Mouse (Mus musculus): Measurements from ENCODE around the gene Entpd2. TPM values are rescaled to one million over a fixed set of nuclear protein-coding genes. Genes with fewer than 3 reads are reported as not detected.

The Entpd2 gene
- polyA plus RNA-seq, 1 experiment from 2014 or later: 0.85 TPM

DNA sequence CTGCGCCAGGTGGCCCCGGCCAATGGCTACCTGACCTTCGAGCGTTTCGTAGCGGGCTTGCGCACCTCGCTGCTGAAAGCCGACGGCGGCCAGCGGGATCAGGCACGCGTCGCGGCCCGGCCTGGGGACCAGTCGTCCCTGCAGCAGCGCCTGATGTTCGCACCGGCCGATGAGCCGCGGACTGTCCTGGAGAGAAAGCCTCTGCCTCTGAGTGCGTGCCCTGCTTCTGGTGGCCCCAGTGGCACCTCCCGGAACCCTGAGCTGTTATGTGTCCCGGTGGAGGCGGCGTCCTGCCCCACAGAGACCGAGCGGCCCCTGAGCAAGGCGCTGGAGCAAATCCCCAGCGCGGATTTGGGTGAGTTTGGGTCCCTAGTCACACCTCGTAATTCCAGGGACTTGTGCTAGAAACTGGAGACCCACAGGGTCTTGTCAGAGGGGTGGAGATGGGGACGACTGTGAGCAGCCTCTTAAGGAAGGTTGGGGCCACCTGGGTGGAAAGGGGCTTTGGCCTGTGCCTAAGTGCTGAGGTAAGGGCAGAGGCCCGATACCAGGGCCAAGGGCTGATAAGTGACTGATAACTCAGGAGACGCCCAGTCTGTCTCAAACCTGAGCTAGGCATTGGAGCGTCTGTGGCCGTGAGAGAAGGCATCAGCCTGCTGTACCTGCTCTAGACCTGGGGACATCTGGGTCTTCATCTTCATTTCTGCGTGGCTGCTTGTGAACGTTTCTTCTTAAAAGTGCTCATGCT lies 22.9 kb upstream of the Entpd2 start:
- peak; percentile 6; the same call in 1 of the 2 replicates for ATAC-seq (ENCODE audit: insufficient number of reproducible peaks, insufficient read depth, low FRiP score, low read depth)
- H3K4me3 ChIP-seq (ENCODE audit: control insufficient read depth in 1 of 2, insufficient read depth in 1 of 2, low read depth in 1 of 2, low read length in 2 of 2): peak overlapping the region; percentile 72 to 73
- 2% methylated on average over 42 of the region's 42 CpGs for WGBS
- peak overlapping the region; percentile 99 for H3K4me2 ChIP-seq (ENCODE audit: low read length)
- no peak overlapping the region for H3K27ac ChIP-seq (replicated peaks in 1 of 2; ENCODE audit: control insufficient read depth in 1 of 2, insufficient read depth in 1 of 2, low read depth in 2 of 2, low read length in 2 of 2)
- peaks cover 27% of the 10 kb centered on the region for H3K36me3 ChIP-seq (ENCODE audit: control insufficient read depth, insufficient read depth, low read length)
- peaks cover 3% of the 10 kb centered on the region; the same call in 1 of the 2 replicates for H3K27me3 ChIP-seq (ENCODE audit: control insufficient read depth, insufficient read depth, low read length)
- H3K9me3 ChIP-seq (ENCODE audit: control insufficient read depth, low read length): no peaks in the 10 kb centered on the region
- H3K4me1 ChIP-seq (ENCODE audit: control insufficient read depth in 2 of 2, insufficient read depth in 2 of 2, low read length in 2 of 2): peaks cover 13 to 22% of the 10 kb centered on the region in 2 experiments
- peak overlapping the region; percentile 77 for H3K9ac ChIP-seq (ENCODE audit: low read length)

DNA sequence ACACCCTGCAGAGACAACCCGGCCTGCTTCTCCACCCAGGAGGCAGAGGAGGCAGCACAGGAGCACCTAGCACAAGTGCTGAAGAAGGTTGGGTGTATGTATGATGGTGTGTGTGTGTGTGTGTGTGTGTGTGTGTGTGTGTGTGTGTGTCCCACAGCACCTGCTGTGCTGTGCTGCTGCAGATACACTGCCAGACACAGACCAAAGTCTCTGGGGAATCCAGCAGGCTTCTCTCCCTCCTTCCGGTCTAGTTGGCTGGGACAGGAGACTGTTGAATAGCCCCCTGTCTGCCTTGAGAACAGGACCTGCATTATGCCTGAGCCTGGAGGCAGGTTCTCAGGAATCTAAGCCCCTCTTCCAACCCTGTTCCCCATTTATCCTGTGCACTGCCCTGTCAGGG lies 22.2 kb upstream of the Entpd2 start:
- H3K4me1 ChIP-seq (ENCODE audit: control insufficient read depth in 2 of 2, insufficient read depth in 2 of 2, low read length in 2 of 2): peaks cover 13 to 22% of the 10 kb centered on the region in 2 experiments
- H3K9me3 ChIP-seq (ENCODE audit: control insufficient read depth, low read length): no peaks in the 10 kb centered on the region
- H3K27me3 ChIP-seq (ENCODE audit: control insufficient read depth, insufficient read depth, low read length): peaks cover 3% of the 10 kb centered on the region; the same call in 1 of the 2 replicates
- H3K9ac ChIP-seq (ENCODE audit: low read length): peak overlapping the region; percentile 77
- H3K4me2 ChIP-seq (ENCODE audit: low read length): peak overlapping the region; percentile 99
- peaks cover 33% of the 10 kb centered on the region for H3K36me3 ChIP-seq (ENCODE audit: control insufficient read depth, insufficient read depth, low read length)
- WGBS: 39% methylated on average over 2 of the region's 2 CpGs
- ATAC-seq (ENCODE audit: insufficient number of reproducible peaks, insufficient read depth, low FRiP score, low read depth): no peak
- H3K27ac ChIP-seq (replicated peaks in 1 of 2; ENCODE audit: control insufficient read depth in 1 of 2, insufficient read depth in 1 of 2, low read depth in 2 of 2, low read length in 2 of 2): no peak overlapping the region
- H3K4me3 ChIP-seq (ENCODE audit: control insufficient read depth in 1 of 2, insufficient read depth in 1 of 2, low read depth in 1 of 2, low read length in 2 of 2): peak overlapping the region; percentile 72 to 73

DNA sequence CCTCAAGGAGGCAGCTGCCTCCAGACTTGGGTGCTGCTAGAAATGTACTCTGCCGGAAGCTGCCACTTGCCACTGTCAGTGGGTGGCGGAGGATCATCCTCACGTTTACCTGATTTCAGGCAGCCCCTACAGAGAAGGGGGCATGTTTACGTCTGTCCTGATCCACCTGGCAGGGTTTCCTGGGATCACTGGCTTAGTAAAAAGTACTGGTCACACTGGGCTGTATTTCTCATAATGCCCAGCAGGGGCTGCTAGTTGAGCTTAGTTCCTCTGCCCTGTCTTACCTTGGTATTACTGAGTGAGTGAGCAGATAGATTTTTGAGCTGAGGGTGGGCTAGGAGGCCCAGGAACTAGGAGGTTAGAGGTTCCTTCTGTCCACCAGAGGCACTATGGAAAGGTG lies 19.1 kb upstream of the Entpd2 start:
- Histone ChIP-seq H3K9ac (ENCODE audit: low read length) (no peak overlapping the region), H3K36me3 (ENCODE audit: control insufficient read depth, insufficient read depth, low read length) (peaks cover 35% of the 10 kb centered on the region), H3K9me3 (ENCODE audit: control insufficient read depth, low read length) (no peaks in the 10 kb centered on the region), H3K4me3 (ENCODE audit: control insufficient read depth in 1 of 2, insufficient read depth in 1 of 2, low read depth in 1 of 2, low read length in 2 of 2) (no peak overlapping the region), H3K27me3 (ENCODE audit: control insufficient read depth, insufficient read depth, low read length) (no peaks in the 10 kb centered on the region), H3K27ac (replicated peaks in 1 of 2; ENCODE audit: control insufficient read depth in 1 of 2, insufficient read depth in 1 of 2, low read depth in 2 of 2, low read length in 2 of 2) (no peak overlapping the region), H3K4me2 (ENCODE audit: low read length) (no peak overlapping the region), H3K4me1 (ENCODE audit: control insufficient read depth in 2 of 2, insufficient read depth in 2 of 2, low read length in 2 of 2) (peaks cover 12 to 20% of the 10 kb centered on the region in 2 experiments)
- 55% methylated on average over 4 of the region's 4 CpGs for WGBS
- no peak for ATAC-seq (ENCODE audit: insufficient number of reproducible peaks, insufficient read depth, low FRiP score, low read depth)

DNA sequence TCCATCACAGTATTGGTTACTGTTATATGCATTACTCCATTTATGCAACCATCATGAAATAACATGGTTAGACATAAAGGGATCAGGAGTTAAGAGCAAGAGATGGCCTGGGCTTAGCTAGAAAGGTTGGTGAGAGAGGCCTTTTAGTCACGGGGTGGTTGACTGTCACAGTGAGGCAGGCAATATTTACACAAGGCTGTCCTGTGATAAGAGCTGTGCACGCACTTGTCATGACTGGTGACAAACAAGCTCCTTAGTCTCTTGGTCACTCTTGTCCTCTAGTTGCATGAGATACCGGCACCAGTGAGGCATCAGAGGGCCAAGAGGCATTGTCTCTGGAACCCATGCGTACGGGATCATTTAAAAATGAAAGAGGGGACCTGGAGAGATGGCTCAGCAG lies 11.2 kb upstream of the Entpd2 start:
- no peak for ATAC-seq (ENCODE audit: insufficient number of reproducible peaks, insufficient read depth, low FRiP score, low read depth)
- 51% methylated on average over 5 of the region's 5 CpGs for WGBS
- Histone ChIP-seq H3K36me3 (ENCODE audit: control insufficient read depth, insufficient read depth, low read length) (no peaks in the 10 kb centered on the region), H3K27ac (replicated peaks in 1 of 2; ENCODE audit: control insufficient read depth in 1 of 2, insufficient read depth in 1 of 2, low read depth in 2 of 2, low read length in 2 of 2) (no peak overlapping the region), H3K4me2 (ENCODE audit: low read length) (no peak overlapping the region), H3K4me3 (ENCODE audit: control insufficient read depth in 1 of 2, insufficient read depth in 1 of 2, low read depth in 1 of 2, low read length in 2 of 2) (no peak overlapping the region), H3K4me1 (ENCODE audit: control insufficient read depth in 2 of 2, insufficient read depth in 2 of 2, low read length in 2 of 2) (no peaks in the 10 kb centered on the region), H3K9me3 (ENCODE audit: control insufficient read depth, low read length) (no peaks in the 10 kb centered on the region), H3K9ac (ENCODE audit: low read length) (no peak overlapping the region), H3K27me3 (ENCODE audit: control insufficient read depth, insufficient read depth, low read length) (no peaks in the 10 kb centered on the region; the same call in 1 of the 2 replicates)

DNA sequence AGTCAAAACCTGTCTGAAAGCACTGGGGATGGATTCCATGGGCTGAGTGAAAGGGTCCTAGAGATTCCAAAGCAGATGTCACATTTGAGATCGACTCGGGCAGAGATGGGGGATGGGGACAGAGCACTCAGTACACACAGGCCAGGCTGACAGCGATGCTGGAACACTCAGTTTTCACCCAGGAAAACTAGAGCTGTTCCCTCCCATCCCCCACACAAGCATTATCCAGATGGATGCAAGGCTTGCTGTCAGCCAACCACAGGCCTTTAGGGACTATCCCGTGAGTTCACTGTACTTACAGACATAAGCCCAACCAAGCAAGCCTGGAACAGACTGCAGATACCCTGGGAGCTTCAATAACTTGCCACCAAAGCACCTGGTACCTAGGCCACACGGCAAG lies 4.4 kb upstream of the Entpd2 start:
- WGBS: 61% methylated on average over 5 of the region's 5 CpGs
- H3K36me3 ChIP-seq (ENCODE audit: control insufficient read depth, insufficient read depth, low read length): no peaks in the 10 kb centered on the region
- H3K4me3 ChIP-seq (ENCODE audit: control insufficient read depth in 1 of 2, insufficient read depth in 1 of 2, low read depth in 1 of 2, low read length in 2 of 2): no peak overlapping the region
- ATAC-seq (ENCODE audit: insufficient number of reproducible peaks, insufficient read depth, low FRiP score, low read depth): no peak
- no peak overlapping the region for H3K27ac ChIP-seq (replicated peaks in 1 of 2; ENCODE audit: control insufficient read depth in 1 of 2, insufficient read depth in 1 of 2, low read depth in 2 of 2, low read length in 2 of 2)
- no peaks in the 10 kb centered on the region for H3K9me3 ChIP-seq (ENCODE audit: control insufficient read depth, low read length)
- H3K9ac ChIP-seq (ENCODE audit: low read length): no peak overlapping the region
- H3K4me2 ChIP-seq (ENCODE audit: low read length): no peak overlapping the region
- H3K4me1 ChIP-seq (ENCODE audit: control insufficient read depth in 2 of 2, insufficient read depth in 2 of 2, low read length in 2 of 2): peaks cover 9 to 15% of the 10 kb centered on the region in 2 experiments
- peaks cover 25% of the 10 kb centered on the region for H3K27me3 ChIP-seq (ENCODE audit: control insufficient read depth, insufficient read depth, low read length)

DNA sequence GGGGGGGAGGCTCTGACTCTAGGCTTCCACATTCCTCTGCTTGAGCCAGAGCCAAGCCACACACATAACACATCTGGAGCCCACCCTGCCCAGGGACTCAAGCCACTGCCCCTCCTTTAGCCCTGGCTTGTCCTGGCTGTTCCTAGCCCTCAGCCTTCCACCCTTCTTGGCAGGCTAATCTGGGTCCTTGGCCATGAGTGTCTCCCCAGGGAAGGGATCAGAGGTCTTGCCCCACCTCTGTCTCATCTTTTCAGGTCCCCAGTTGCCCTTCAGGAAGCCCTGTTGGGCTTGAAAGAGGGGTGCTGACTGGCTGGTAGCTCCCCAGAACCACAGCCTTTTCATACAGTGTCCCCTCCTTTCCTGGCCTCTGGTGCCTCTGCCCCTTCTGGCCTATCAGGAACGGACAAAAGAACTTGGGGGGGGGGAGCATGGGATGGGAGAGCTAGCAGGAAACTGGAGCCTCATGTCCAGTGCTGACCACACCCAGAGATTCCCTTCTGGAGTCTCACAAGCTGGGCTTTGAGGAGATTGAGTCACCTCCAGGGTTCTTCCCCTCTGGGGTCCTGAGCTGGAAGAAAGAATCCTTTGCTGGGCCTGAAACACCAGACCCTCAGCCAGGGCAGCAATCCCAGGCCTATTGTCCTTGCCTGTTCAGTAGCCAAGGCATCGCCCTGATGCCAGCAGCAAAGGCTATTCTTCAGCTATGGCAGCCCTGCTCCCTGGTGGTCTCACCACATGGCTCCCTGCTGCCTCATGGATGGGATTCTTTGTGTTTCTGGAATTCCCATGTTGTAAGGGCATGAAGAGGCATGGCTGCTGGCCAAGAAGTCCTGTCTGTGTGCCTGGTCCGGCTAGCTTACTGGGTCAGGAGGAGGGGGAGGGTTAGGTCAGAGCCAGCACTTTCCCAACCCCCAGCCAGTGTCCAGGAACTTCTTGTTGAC lies 1.1 kb upstream of the Entpd2 start:
- Histone ChIP-seq H3K4me2 (ENCODE audit: low read length) (no peak overlapping the region), H3K9me3 (ENCODE audit: control insufficient read depth, low read length) (no peaks in the 10 kb centered on the region), H3K4me1 (ENCODE audit: control insufficient read depth in 2 of 2, insufficient read depth in 2 of 2, low read length in 2 of 2) (peaks cover 9 to 18% of the 10 kb centered on the region in 2 experiments), H3K36me3 (ENCODE audit: control insufficient read depth, insufficient read depth, low read length) (no peaks in the 10 kb centered on the region), H3K4me3 (ENCODE audit: control insufficient read depth in 1 of 2, insufficient read depth in 1 of 2, low read depth in 1 of 2, low read length in 2 of 2) (no peak overlapping the region), H3K27me3 (ENCODE audit: control insufficient read depth, insufficient read depth, low read length) (peaks cover 58% of the 10 kb centered on the region), H3K27ac (replicated peaks in 1 of 2; ENCODE audit: control insufficient read depth in 1 of 2, insufficient read depth in 1 of 2, low read depth in 2 of 2, low read length in 2 of 2) (no peak overlapping the region), H3K9ac (ENCODE audit: low read length) (no peak overlapping the region)
- no peak for ATAC-seq (ENCODE audit: insufficient number of reproducible peaks, insufficient read depth, low FRiP score, low read depth)
- WGBS: 39% methylated on average over 3 of the region's 3 CpGs

DNA sequence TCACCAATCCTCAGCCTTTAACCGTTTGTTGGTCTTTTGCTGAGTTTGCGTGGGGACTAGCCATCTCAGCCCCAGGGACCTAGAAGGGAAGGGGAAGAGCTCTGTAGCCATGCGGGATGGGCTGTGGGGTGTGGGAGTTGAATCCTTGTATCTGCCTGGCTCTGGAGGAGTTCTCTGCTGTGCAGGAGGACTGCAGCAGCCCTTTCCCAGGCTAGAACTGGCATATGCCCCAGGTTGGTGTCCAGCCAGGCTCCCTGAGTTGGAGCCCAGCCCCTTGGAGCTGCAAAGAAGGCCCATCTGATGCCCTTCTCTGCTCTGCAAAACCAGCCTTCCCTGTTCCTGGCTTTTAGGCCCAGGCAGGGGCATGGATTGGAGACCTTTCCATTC lies 916 bp downstream of the Entpd2 start:
- WGBS: 34% methylated on average over 3 of the region's 3 CpGs

More for the DNA sequence above, 916 bp downstream of the Entpd2 start:
- peak overlapping the region; percentile 66 for H3K4me2 ChIP-seq (ENCODE audit: low read length)
- no peak overlapping the region for H3K27ac ChIP-seq (replicated peaks in 1 of 2; ENCODE audit: control insufficient read depth in 1 of 2, insufficient read depth in 1 of 2, low read depth in 2 of 2, low read length in 2 of 2)
- no peaks in the 10 kb centered on the region for H3K36me3 ChIP-seq (ENCODE audit: control insufficient read depth, insufficient read depth, low read length)
- H3K4me3 ChIP-seq (ENCODE audit: control insufficient read depth in 1 of 2, insufficient read depth in 1 of 2, low read depth in 1 of 2, low read length in 2 of 2): peak overlapping the region in 1 of 2 experiments; percentile 34; a peak in 1 of 4 replicates
- ATAC-seq (ENCODE audit: insufficient number of reproducible peaks, insufficient read depth, low FRiP score, low read depth): no peak
- H3K4me1 ChIP-seq (ENCODE audit: control insufficient read depth in 2 of 2, insufficient read depth in 2 of 2, low read length in 2 of 2): peaks cover 9 to 18% of the 10 kb centered on the region in 2 experiments
- peaks cover 76% of the 10 kb centered on the region for H3K27me3 ChIP-seq (ENCODE audit: control insufficient read depth, insufficient read depth, low read length)
- no peaks in the 10 kb centered on the region for H3K9me3 ChIP-seq (ENCODE audit: control insufficient read depth, low read length)
- H3K9ac ChIP-seq (ENCODE audit: low read length): no peak overlapping the region; the same call in 1 of the 2 replicates

Measured in heart, embryonic 14.5 days (tissue).